Mouse (Mus musculus) cerebellum, adult 2 months (tissue): Measurements from ENCODE around the gene Wwox.

Source experiments
- CTCF ChIP-seq: fragments of 200-500 bp; IDR thresholded peaks from 2 replicates; pipeline ENCODE4 v1.5.1; 2011; ENCODE audit warnings: low read depth, mild to moderate bottlenecking, control low read depth, low read length, moderate library complexity, borderline replicate concordance; ENCODE audit not compliant: insufficient read depth
- POLR2A ChIP-seq: fragments of 200-500 bp; IDR thresholded peaks from 2 replicates; pipeline ENCODE4 v1.6.1; 2011; ENCODE audit warnings: low read length, control low read depth, borderline replicate concordance; ENCODE audit not compliant: insufficient read depth

DNA sequence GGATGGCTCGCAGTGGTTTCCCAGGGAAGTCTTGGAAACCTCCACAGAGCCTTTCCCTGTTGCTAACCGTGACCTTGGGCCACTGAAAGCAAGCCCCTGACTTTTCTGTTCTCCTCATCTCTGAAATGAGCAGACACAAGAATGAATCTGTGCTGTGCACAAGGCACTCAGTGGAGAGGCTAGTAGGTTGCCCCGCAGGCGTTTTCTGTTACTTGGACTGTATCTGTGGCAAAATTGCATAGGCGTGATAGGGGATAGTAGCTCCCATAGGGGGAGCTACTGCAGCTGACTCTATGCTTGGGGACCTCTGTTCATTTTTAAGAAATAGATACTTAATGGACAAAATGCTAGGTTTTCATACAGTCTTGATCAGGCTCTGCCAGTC, 742 bp downstream of the Wwox start:
- TF ChIP-seq CTCF (peak; percentile 10; the same call in 1 of the 2 replicates), POLR2A (no peak)
